Mouse (Mus musculus) stomach, embryonic 14.5 days (tissue): ENCODE results near the gene Atp1b3. TPM values are rescaled to one million over a fixed set of nuclear protein-coding genes. Genes with fewer than 3 reads are reported as not detected.
A peak's percentile ranks its signal among the peaks of the same experiment; 100 is the strongest.
"Not testable (repeated sequence)": the region's sequence is repeated elsewhere in the genome, so short reads cannot be mapped to it uniquely, and the experiment has no call there.

Experiments used
- ATAC-seq: fragments of 200-750 bp; cut with Nextera tagmentation; 2 replicates; pipeline ENCODE4 v1.8.0; 2017; ENCODE audit warnings: low read depth, moderate TSS enrichment; ENCODE audit not compliant: insufficient number of reproducible peaks, insufficient read depth, low FRiP score
- H3K27ac ChIP-seq: fragments of 300-500 bp; sonication (generic); 2 replicates; pipeline ENCODE4 v1.5.1; 2014; ENCODE audit warnings: mild to moderate bottlenecking, low read length, moderate library complexity, mixed read lengths
- H3K27me3 ChIP-seq: fragments of 300-500 bp; sonication (generic); 2 replicates; pipeline ENCODE4 v1.6.1; 2014; ENCODE audit warnings: low read length, control low read depth, mixed read lengths; ENCODE audit not compliant: control insufficient read depth, insufficient read depth
- H3K36me3 ChIP-seq: fragments of 300-500 bp; sonication (generic); 2 replicates; pipeline ENCODE4 v1.6.1; 2014; ENCODE audit warnings: mild to moderate bottlenecking, control low read depth, low read length, moderate library complexity, mixed read lengths; ENCODE audit not compliant: control insufficient read depth, insufficient read depth
- H3K4me1 ChIP-seq: fragments of 300-500 bp; sonication (generic); 2 replicates; pipeline ENCODE4 v1.6.1; 2014; ENCODE audit warnings: low read length, control low read depth, mixed read lengths; ENCODE audit not compliant: control insufficient read depth, insufficient read depth
- H3K4me2 ChIP-seq: fragments of 300-500 bp; sonication (generic); replicated peaks from 2 replicates; pipeline ENCODE4 v1.6.1; 2014; ENCODE audit warnings: low read depth, low read length, control low read depth
- H3K4me3 ChIP-seq: fragments of 300-500 bp; sonication (generic); 2 replicates; pipeline ENCODE4 v1.5.1; 2014; ENCODE audit warnings: low read depth, low read length, control low read depth
- H3K9ac ChIP-seq: fragments of 300-500 bp; sonication (generic); replicated peaks from 2 replicates; pipeline ENCODE4 v1.6.1; 2014; ENCODE audit warnings: low read depth, mild to moderate bottlenecking, control low read depth, low read length, moderate library complexity, mixed read lengths
- H3K9me3 ChIP-seq: fragments of 300-500 bp; sonication (generic); 2 replicates; pipeline ENCODE4 v1.6.1; 2016; ENCODE audit warnings: low read depth, low read length, control low read depth; ENCODE audit not compliant: control insufficient read depth
- WGBS: fragments of 180-500 bp; shearing (Covaris S2); extraction: QIAGEN DNeasy Blood & Tissue Kit; methylation state at CpG from one replicate; pipeline ENCODE4 v1.1.7; 2014; 5-methylcytosine and 5-hydroxymethylcytosine counted together
- polyA plus RNA-seq: library from polyadenylated mRNA; unstranded; fragments of >200 nt; fragmentation: Nextera tagmentation; extraction: Ambion mirVana; gene quantifications from 2 replicates; pipeline ENCODE4 v1.2.1, GENCODE M21; 2014

The Atp1b3 gene
- polyA plus RNA-seq, 1 experiment from 2014 or later = 160 TPM

GRCm38 (mm10) chr9:96353121-96353769 is 11.0 kb downstream of the Atp1b3 start:
- H3K4me2 ChIP-seq = no peak overlapping the region
- H3K27ac ChIP-seq = no peak overlapping the region
- H3K9ac ChIP-seq = no peak overlapping the region
- no peaks in the 10 kb centered on the region for H3K9me3 ChIP-seq
- no peak for ATAC-seq
- H3K27me3 ChIP-seq = no peaks in the 10 kb centered on the region
- no peaks in the 10 kb centered on the region for H3K4me1 ChIP-seq
- no peaks in the 10 kb centered on the region for H3K36me3 ChIP-seq
- WGBS = 89% methylated on average over 12 of the region's 12 CpGs
- no peak overlapping the region for H3K4me3 ChIP-seq

- H3K4me3 ChIP-seq, ATAC-seq, H3K27ac ChIP-seq, H3K27me3 ChIP-seq, H3K9me3 ChIP-seq, H3K4me1 ChIP-seq, H3K4me2 ChIP-seq, H3K9ac ChIP-seq, H3K36me3 ChIP-seq: not testable (repeated sequence)
- WGBS = 88% methylated on average over 6 of the region's 6 CpGs
Observed at GRCm38 (mm10) chr9:96351771-96352170, 12.5 kb downstream of the Atp1b3 start.

GRCm38 (mm10) chr9:96350476-96350875 is 13.8 kb downstream of the Atp1b3 start:
- no peaks in the 10 kb centered on the region for H3K9me3 ChIP-seq
- no peaks in the 10 kb centered on the region for H3K27me3 ChIP-seq
- no peak overlapping the region for H3K4me2 ChIP-seq
- H3K27ac ChIP-seq = no peak overlapping the region
- no peaks in the 10 kb centered on the region for H3K4me1 ChIP-seq
- no peak overlapping the region for H3K9ac ChIP-seq
- H3K4me3 ChIP-seq = no peak overlapping the region
- no peaks in the 10 kb centered on the region for H3K36me3 ChIP-seq
- WGBS = 58% methylated on average over 3 of the region's 3 CpGs
- no peak for ATAC-seq

GRCm38 (mm10) chr9:96350010-96350409 is 14.2 kb downstream of the Atp1b3 start:
- no peak overlapping the region for H3K27ac ChIP-seq
- no peaks in the 10 kb centered on the region for H3K27me3 ChIP-seq
- WGBS = 42% methylated on average over 4 of the region's 4 CpGs
- no peaks in the 10 kb centered on the region for H3K9me3 ChIP-seq
- 0 out of 2 replicates have a peak, but pooled peaks have one; percentile 56 for ATAC-seq
- no peak overlapping the region for H3K4me3 ChIP-seq
- H3K9ac ChIP-seq = no peak overlapping the region
- H3K4me1 ChIP-seq = no peaks in the 10 kb centered on the region
- H3K36me3 ChIP-seq = peaks cover under 1% of the 10 kb centered on the region; the same call in 1 of the 2 replicates
- H3K4me2 ChIP-seq = no peak overlapping the region

GRCm38 (mm10) chr9:96348885-96349284 is 15.4 kb downstream of the Atp1b3 start:
- H3K4me2 ChIP-seq = no peak overlapping the region
- H3K4me3 ChIP-seq = no peak overlapping the region
- peaks cover 3% of the 10 kb centered on the region for H3K36me3 ChIP-seq
- no peaks in the 10 kb centered on the region for H3K27me3 ChIP-seq
- no peak for ATAC-seq
- no peak overlapping the region for H3K27ac ChIP-seq
- H3K4me1 ChIP-seq = no peaks in the 10 kb centered on the region
- WGBS = 86% methylated on average over 5 of the region's 5 CpGs
- no peak overlapping the region for H3K9ac ChIP-seq
- H3K9me3 ChIP-seq = no peaks in the 10 kb centered on the region

GRCm38 (mm10) chr9:96345750-96346149 is 18.5 kb downstream of the Atp1b3 start:
- Histone ChIP-seq H3K4me2 (no peak overlapping the region), H3K27ac (no peak overlapping the region), H3K27me3 (no peaks in the 10 kb centered on the region), H3K9ac (no peak overlapping the region), H3K4me1 (no peaks in the 10 kb centered on the region), H3K4me3 (no peak overlapping the region), H3K9me3 (no peaks in the 10 kb centered on the region), H3K36me3 (peaks cover 26% of the 10 kb centered on the region)
- no peak for ATAC-seq
- WGBS = 96% methylated on average over 3 of the region's 3 CpGs

- Histone ChIP-seq H3K9me3 (no peaks in the 10 kb centered on the region), H3K4me2 (no peak overlapping the region), H3K27ac (no peak overlapping the region), H3K9ac (no peak overlapping the region), H3K4me1 (no peaks in the 10 kb centered on the region), H3K27me3 (no peaks in the 10 kb centered on the region), H3K36me3 (peaks cover 35% of the 10 kb centered on the region), H3K4me3 (no peak overlapping the region)
- ATAC-seq = no peak
- 89% methylated on average over 5 of the region's 5 CpGs for WGBS
Observed at GRCm38 (mm10) chr9:96331146-96331545, 33.1 kb downstream of the Atp1b3 start.

GRCm38 (mm10) chr9:96328226-96328625 is 36.0 kb downstream of the Atp1b3 start:
- H3K4me1 ChIP-seq = no peaks in the 10 kb centered on the region
- no peak for ATAC-seq
- H3K9me3 ChIP-seq = no peaks in the 10 kb centered on the region
- peaks cover 13% of the 10 kb centered on the region for H3K36me3 ChIP-seq
- no peak overlapping the region for H3K9ac ChIP-seq
- no peak overlapping the region for H3K4me2 ChIP-seq
- H3K4me3 ChIP-seq = no peak overlapping the region
- 85% methylated on average over 4 of the region's 4 CpGs for WGBS
- no peak overlapping the region for H3K27ac ChIP-seq
- H3K27me3 ChIP-seq = no peaks in the 10 kb centered on the region

- H3K4me1 ChIP-seq = no peaks in the 10 kb centered on the region
- H3K27ac ChIP-seq = no peak overlapping the region; the same call in 1 of the 2 replicates
- H3K36me3 ChIP-seq = peaks cover 3% of the 10 kb centered on the region; the same call in 1 of the 2 replicates
- 59% methylated on average over 6 of the region's 6 CpGs for WGBS
- no peak overlapping the region for H3K4me3 ChIP-seq
- H3K4me2 ChIP-seq = no peak overlapping the region
- no peaks in the 10 kb centered on the region for H3K27me3 ChIP-seq
- no peak overlapping the region for H3K9ac ChIP-seq
- no peaks in the 10 kb centered on the region for H3K9me3 ChIP-seq
- no peak for ATAC-seq
Observed at GRCm38 (mm10) chr9:96326496-96326923, 37.7 kb downstream of the Atp1b3 start.
